Mouse (Mus musculus): ENCODE results near the gene R3hdm2. TPM values are rescaled to one million over a fixed set of nuclear protein-coding genes. Genes with fewer than 3 reads are reported as not detected.

The R3hdm2 gene
- polyA plus RNA-seq, 1 experiment, result 63.4 TPM

GRCm38 (mm10) chr10:127341360-127341690 is 38.8 kb upstream of the R3hdm2 start:
- TF ChIP-seq MAX (IDR thresholded peaks at IDR 0.05; ENCODE audit: low read depth) (no peak), MYOD1 (IDR thresholded peaks at IDR 0.05; ENCODE audit: control insufficient read depth in 1 of 3, insufficient read length in 2 of 3, low read depth in 2 of 3) (no peak), REST (IDR thresholded peaks at IDR 0.05; ENCODE audit: insufficient read depth, insufficient read length) (no peak), SRF (IDR thresholded peaks at IDR 0.05; ENCODE audit: control insufficient read depth, insufficient read length, low read depth) (no peak)
- H3K79me2 ChIP-seq (ENCODE audit: control insufficient read depth, insufficient read depth), result no peaks in the 10 kb centered on the region
- H3K36me3 ChIP-seq (ENCODE audit: control insufficient read depth, insufficient read depth), result no peaks in the 10 kb centered on the region
- H3K4me2 ChIP-seq (ENCODE audit: low read depth), result peak overlapping the region; percentile 100
- no peak overlapping the region for H3ac ChIP-seq (ENCODE audit: control insufficient read depth, insufficient read length)
- H3K27me3 ChIP-seq (ENCODE audit: control insufficient read depth, insufficient read depth, insufficient read length), result no peaks in the 10 kb centered on the region
- peak overlapping the region; percentile 37 for H3K4me3 ChIP-seq

- H3K79me2 ChIP-seq (ENCODE audit: control insufficient read depth, insufficient read depth), result no peaks in the 10 kb centered on the region
- H3K36me3 ChIP-seq (ENCODE audit: control insufficient read depth, insufficient read depth), result no peaks in the 10 kb centered on the region
- H3ac ChIP-seq (ENCODE audit: control insufficient read depth, insufficient read length), result no peak within 1 kb of the TSS
- peak within 1 kb of the TSS; percentile 100 for H3K4me2 ChIP-seq (ENCODE audit: low read depth)
- no peak for TF ChIP-seq MYOG (IDR thresholded peaks at IDR 0.05; ENCODE audit: control insufficient read depth in 1 of 3, insufficient read depth in 1 of 3, insufficient read length in 2 of 3, low read depth in 2 of 3)
- peak; percentile 30 for TF ChIP-seq MAX (IDR thresholded peaks at IDR 0.05; ENCODE audit: low read depth)
- peak within 1 kb of the TSS; percentile 37 for H3K4me3 ChIP-seq
- H3K27me3 ChIP-seq (ENCODE audit: control insufficient read depth, insufficient read depth, insufficient read length), result no peaks in the 10 kb centered on the region
These were observed 38.1 kb upstream of the R3hdm2 start, which contains the start of gene Gli1 for GRCm38 (mm10) chr10:127341891-127342639. Gli1 (minus strand) TSS chr10:127341974.

GRCm38 (mm10) chr10:127343029-127343428 is 37.1 kb upstream of the R3hdm2 start:
- H3K79me2 ChIP-seq (ENCODE audit: control insufficient read depth, insufficient read depth), result no peaks in the 10 kb centered on the region
- no peaks in the 10 kb centered on the region for H3K36me3 ChIP-seq (ENCODE audit: control insufficient read depth, insufficient read depth)
- H3ac ChIP-seq (ENCODE audit: control insufficient read depth, insufficient read length), result no peak overlapping the region
- TF ChIP-seq MAX (IDR thresholded peaks at IDR 0.05; ENCODE audit: low read depth) (no peak), USF1 (IDR thresholded peaks at IDR 0.05; ENCODE audit: low read depth) (peak; percentile 27)
- no peak overlapping the region for H3K4me3 ChIP-seq
- H3K27me3 ChIP-seq (ENCODE audit: control insufficient read depth, insufficient read depth, insufficient read length), result no peaks in the 10 kb centered on the region
- no peak overlapping the region for H3K4me2 ChIP-seq (ENCODE audit: low read depth)

- H3K4me2 ChIP-seq (ENCODE audit: low read depth), result no peak overlapping the region
- no peak overlapping the region for H3ac ChIP-seq (ENCODE audit: control insufficient read depth, insufficient read length)
- TF ChIP-seq POLR2AphosphoS2 (IDR thresholded peaks at IDR 0.05; ENCODE audit: insufficient read length, low read depth) (no peak), CEBPB (IDR thresholded peaks at IDR 0.05; ENCODE audit: insufficient read depth, poor library complexity, severe bottlenecking) (no peak), USF1 (IDR thresholded peaks at IDR 0.05; ENCODE audit: low read depth) (no peak), POLR2A (IDR thresholded peaks at IDR 0.05; ENCODE audit: insufficient read length, low read depth) (no peak), MYOD1 (IDR thresholded peaks at IDR 0.05; ENCODE audit: control insufficient read depth in 1 of 3, insufficient read length in 2 of 3, low read depth in 2 of 3) (no peak), E2F4 (IDR thresholded peaks at IDR 0.05; ENCODE audit: insufficient read depth) (no peak), TCF3 (IDR thresholded peaks at IDR 0.05; ENCODE audit: insufficient read length, low read depth) (no peak), MAX (IDR thresholded peaks at IDR 0.05; ENCODE audit: low read depth) (no peak), TCF12 (IDR thresholded peaks at IDR 0.05; ENCODE audit: insufficient read depth, poor library complexity, severe bottlenecking) (no peak)
- no peaks in the 10 kb centered on the region for H3K27me3 ChIP-seq (ENCODE audit: control insufficient read depth, insufficient read depth, insufficient read length)
- no peak overlapping the region for H3K4me3 ChIP-seq
- no peaks in the 10 kb centered on the region for H3K36me3 ChIP-seq (ENCODE audit: control insufficient read depth, insufficient read depth)
- H3K79me2 ChIP-seq (ENCODE audit: control insufficient read depth, insufficient read depth), result no peaks in the 10 kb centered on the region
These were observed 34.0 kb upstream of the R3hdm2 start for GRCm38 (mm10) chr10:127346173-127346572.

GRCm38 (mm10) chr10:127348957-127349356 is 31.2 kb upstream of the R3hdm2 start:
- Histone ChIP-seq H3K79me2 (ENCODE audit: control insufficient read depth, insufficient read depth) (no peaks in the 10 kb centered on the region), H3ac (ENCODE audit: control insufficient read depth, insufficient read length) (no peak overlapping the region), H3K4me3 (no peak overlapping the region), H3K4me2 (ENCODE audit: low read depth) (no peak overlapping the region), H3K36me3 (ENCODE audit: control insufficient read depth, insufficient read depth) (no peaks in the 10 kb centered on the region), H3K27me3 (ENCODE audit: control insufficient read depth, insufficient read depth, insufficient read length) (no peaks in the 10 kb centered on the region)
- TF ChIP-seq CEBPB (IDR thresholded peaks at IDR 0.05; ENCODE audit: insufficient read depth, poor library complexity, severe bottlenecking), result no peak
- no peak for TF ChIP-seq POLR2A (IDR thresholded peaks at IDR 0.05; ENCODE audit: insufficient read length, low read depth)
- no peak for TF ChIP-seq E2F4 (IDR thresholded peaks at IDR 0.05; ENCODE audit: insufficient read depth)

- TF ChIP-seq MYOD1 (IDR thresholded peaks at IDR 0.05; ENCODE audit: control insufficient read depth in 1 of 3, insufficient read length in 2 of 3, low read depth in 2 of 3), result no peak
- no peak for TF ChIP-seq SRF (IDR thresholded peaks at IDR 0.05; ENCODE audit: control insufficient read depth, insufficient read length, low read depth)
- TF ChIP-seq E2F4 (IDR thresholded peaks at IDR 0.05; ENCODE audit: insufficient read depth), result no peak
- TF ChIP-seq TCF12 (IDR thresholded peaks at IDR 0.05; ENCODE audit: insufficient read depth, poor library complexity, severe bottlenecking), result no peak
- no peak for TF ChIP-seq MAX (IDR thresholded peaks at IDR 0.05; ENCODE audit: low read depth)
- TF ChIP-seq POLR2AphosphoS2 (IDR thresholded peaks at IDR 0.05; ENCODE audit: insufficient read length, low read depth), result no peak
- no peak for TF ChIP-seq TCF3 (IDR thresholded peaks at IDR 0.05; ENCODE audit: insufficient read length, low read depth)
- TF ChIP-seq CEBPB (IDR thresholded peaks at IDR 0.05; ENCODE audit: insufficient read depth, poor library complexity, severe bottlenecking), result no peak
- no peak for TF ChIP-seq POLR2A (IDR thresholded peaks at IDR 0.05; ENCODE audit: insufficient read length, low read depth)
- TF ChIP-seq USF1 (IDR thresholded peaks at IDR 0.05; ENCODE audit: low read depth), result no peak
- TF ChIP-seq REST (IDR thresholded peaks at IDR 0.05; ENCODE audit: insufficient read depth, insufficient read length), result no peak
- no peak for TF ChIP-seq MYOG (IDR thresholded peaks at IDR 0.05; ENCODE audit: control insufficient read depth in 1 of 3, insufficient read depth in 1 of 3, insufficient read length in 2 of 3, low read depth in 2 of 3)
- H3K79me2 ChIP-seq (ENCODE audit: control insufficient read depth, insufficient read depth), result no peaks in the 10 kb centered on the region
- H3K36me3 ChIP-seq (ENCODE audit: control insufficient read depth, insufficient read depth), result no peaks in the 10 kb centered on the region
- H3ac ChIP-seq (ENCODE audit: control insufficient read depth, insufficient read length), result no peak overlapping the region
- no peaks in the 10 kb centered on the region for H3K27me3 ChIP-seq (ENCODE audit: control insufficient read depth, insufficient read depth, insufficient read length)
- no peak overlapping the region for H3K4me2 ChIP-seq (ENCODE audit: low read depth)
- H3K4me3 ChIP-seq, result no peak overlapping the region
These were observed 30.3 kb upstream of the R3hdm2 start for GRCm38 (mm10) chr10:127349810-127350209.

All from myocyte (in vitro differentiated cells).